Mouse (Mus musculus): ENCODE data around the gene Caln1. TPM values are rescaled to one million over a fixed set of nuclear protein-coding genes. Genes with fewer than 3 reads are reported as not detected.
"Not testable (repeated sequence)": the region's sequence is repeated elsewhere in the genome, so short reads cannot be mapped to it uniquely, and the experiment has no call there.

Gene Caln1
- polyA plus RNA-seq, 1 experiment from 2014 or later, result not detected

DNA sequence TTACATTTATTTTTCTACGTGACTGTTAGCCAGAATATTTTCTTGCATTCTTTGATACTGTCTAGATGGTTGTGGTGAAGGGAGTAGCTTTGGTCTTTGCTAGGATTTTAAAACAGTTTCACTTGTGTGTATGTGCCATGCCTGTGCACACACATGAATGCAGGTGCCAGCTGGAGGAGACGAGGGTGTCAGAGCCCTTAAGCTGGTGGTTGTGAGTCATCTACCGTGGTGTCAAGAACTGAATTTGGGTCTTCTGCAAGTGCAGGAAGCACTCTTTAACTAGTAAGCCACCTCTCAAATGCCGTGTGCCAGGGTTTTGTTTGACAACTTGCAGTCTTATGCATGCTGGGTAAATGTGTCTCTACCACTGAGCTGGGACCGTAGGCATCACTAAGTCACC lies 178.2 kb downstream of the Caln1 start:
- no peak for DNase-seq (ENCODE audit: low spot score)

DNA sequence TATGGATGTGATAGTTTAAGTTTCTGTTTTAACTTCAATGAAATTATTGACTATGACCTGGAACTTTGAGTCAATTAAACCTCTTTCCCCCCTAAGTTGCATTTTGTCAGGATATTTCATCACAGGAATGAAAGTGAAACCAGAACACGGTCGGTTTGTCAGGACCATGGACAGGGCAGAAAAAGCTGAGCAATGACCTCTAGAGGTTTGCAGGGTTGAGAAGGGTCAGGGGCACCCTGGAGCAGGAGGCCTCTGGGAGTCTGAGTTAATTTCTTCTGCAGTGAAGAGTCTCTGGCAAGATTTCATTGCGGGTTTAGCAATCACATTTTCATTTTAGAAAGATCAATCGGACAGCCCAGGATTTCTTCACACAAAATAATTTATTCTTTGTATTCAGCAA lies 184.7 kb downstream of the Caln1 start:
- no peak for DNase-seq (ENCODE audit: low spot score)

DNA sequence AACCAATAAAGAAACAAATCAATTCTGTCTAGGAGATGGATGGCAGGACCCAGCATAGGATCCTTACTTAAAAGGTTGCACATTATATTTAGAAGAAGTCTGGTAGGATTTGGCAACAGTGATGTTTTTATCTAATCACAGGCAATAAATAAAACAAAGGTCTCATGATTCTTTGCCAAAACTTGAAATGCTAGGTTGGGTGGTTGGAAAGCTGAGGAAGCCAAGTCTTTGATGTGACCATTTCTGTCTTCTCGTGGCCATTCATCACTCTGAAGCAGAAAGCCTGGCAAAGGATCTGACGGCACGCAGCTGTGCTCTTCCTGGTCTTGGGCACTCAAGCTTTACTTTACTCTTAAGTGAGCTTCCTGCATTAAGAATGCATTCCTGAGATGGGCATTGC lies 193.9 kb downstream of the Caln1 start:
- no peak for DNase-seq (ENCODE audit: low spot score)

DNA sequence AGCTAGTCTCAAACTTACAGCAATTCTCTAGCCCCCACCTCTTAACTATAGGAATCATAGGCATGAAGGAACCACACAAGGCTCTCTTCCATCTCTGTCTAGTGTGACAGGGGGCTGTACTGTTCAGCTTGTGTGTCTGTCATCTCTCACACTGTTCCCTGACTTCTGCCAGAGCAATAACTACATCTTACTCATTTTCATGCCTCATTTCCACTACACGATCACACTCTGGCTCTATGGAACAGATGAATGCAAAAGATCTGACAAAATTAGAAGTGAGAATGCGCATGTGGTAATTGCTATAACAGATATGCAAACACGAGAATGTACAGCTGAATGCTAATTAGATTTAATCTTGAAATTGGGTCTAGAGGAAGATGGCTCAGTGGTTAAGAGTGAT lies 196.7 kb downstream of the Caln1 start:
- no peak for DNase-seq (ENCODE audit: low spot score)

DNA sequence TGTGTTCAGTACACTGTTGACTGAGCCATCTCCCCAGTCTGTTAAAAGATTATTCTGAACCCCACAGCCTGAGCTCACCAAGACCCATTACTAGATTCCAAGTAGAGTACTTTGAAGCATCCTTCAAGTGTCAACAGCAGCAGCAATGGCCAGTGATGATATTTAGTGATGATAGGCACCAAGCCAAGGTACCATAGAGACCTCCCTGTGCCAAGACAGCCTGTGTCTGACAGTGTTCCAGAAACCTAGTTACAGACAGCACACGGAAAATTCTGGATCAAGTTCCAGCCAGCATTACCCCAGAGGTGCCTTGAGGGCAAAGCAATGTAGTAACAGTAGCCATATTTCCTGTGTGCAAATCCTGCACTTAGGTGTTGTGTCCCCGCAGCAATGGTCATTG lies 208.3 kb downstream of the Caln1 start:
- DNase-seq (ENCODE audit: low spot score), result no peak

DNA sequence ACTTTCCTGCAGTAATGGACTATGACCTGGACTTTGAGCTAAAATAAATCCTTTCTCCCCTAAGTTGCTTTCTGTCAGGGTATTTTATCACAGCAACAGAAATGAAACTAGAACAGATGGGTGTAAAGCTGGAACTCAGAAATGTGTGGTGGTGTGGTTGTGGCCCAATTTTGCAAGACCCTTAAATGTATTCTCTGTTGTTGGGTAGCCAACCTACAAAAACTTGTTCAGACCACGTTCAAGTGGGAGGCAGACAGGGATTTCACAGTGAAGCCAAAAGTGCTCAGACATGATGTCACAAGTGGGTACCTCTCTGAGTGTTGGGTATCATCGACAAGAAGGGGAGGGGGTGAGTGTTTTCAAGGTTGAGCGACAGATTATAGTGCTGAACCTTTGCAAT lies 214.8 kb downstream of the Caln1 start:
- no peak for DNase-seq (ENCODE audit: low spot score)

DNA sequence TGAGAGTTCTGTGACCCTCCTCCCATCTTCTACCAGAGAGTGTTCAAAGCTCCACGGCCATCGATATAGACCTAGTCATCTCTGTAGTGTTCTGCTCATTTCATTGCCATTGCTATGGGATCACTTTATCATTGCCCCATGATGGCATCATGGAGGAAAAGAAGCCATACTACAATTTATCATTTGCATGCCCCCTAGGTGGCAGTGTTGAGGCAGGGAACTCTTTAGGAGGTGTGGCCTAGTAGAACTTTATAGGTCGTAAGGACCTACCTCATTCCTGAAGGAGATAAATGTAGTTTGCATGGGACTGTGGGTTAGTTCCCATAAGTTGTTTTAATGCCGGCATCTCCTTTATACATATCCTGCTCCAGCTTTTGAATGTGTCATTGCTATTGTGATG lies 217.0 kb downstream of the Caln1 start:
- DNase-seq (ENCODE audit: low spot score), result no peak

DNA sequence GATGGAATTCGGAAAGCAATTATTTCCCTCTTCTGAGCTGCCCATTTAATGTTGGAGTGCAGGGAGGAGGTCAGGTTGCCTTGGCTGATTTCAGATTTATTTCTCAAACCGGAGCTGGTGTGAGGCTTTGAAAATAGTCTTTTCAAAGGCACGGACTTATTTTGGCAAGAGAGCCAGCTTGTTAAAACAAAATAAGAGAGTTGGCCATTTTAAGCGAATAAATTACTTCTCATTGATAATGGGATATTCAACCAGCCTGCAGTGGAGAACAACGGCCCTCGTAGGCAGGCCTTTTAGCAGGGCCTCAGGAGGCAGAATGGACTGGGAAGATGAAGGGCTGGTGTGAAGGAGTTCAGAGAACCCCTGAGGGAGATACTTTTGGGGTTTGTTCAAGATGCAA lies 227.3 kb downstream of the Caln1 start:
- DNase-seq (ENCODE audit: low spot score), result no peak

DNA sequence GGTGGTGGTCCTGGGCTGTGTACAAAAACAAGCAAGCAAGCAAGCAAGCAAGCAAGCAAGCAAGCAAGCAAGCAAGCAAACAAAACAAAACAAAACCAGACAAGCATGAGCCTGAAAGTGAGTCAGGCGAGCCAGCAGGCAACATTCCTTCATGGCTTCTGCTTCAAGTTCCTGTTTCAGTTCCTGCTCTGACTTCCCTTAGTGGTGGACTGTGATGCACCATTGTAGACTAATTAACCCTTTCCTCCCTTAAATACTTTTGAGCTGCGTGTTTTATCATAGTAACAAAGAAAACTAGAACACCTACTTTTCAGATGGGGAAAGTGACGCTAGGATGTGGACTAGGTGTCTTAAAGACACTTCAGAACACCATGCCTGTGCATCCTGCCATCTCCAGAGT lies 244.4 kb downstream of the Caln1 start:
- DNase-seq (ENCODE audit: low spot score), result no peak

DNA sequence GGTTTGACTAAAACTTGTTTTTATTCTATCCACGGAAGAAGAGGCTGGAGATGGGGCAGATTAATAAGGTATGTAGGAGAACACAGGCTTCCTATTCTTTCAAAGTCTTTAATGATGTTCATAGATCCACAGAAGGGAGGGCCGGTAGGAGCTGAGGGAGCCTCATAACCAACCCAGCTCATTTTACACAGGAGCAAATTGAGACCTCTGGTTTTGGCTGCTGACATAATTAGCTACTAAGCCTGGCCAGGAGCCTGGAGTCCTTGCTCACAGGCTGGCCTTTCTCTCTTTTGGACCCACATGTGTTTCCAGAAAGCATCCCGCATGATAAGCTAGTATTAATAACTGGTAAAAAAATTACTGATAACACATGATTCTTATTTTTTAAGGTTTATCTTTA lies 245.0 kb downstream of the Caln1 start:
- no peak for DNase-seq (ENCODE audit: low spot score)

DNA sequence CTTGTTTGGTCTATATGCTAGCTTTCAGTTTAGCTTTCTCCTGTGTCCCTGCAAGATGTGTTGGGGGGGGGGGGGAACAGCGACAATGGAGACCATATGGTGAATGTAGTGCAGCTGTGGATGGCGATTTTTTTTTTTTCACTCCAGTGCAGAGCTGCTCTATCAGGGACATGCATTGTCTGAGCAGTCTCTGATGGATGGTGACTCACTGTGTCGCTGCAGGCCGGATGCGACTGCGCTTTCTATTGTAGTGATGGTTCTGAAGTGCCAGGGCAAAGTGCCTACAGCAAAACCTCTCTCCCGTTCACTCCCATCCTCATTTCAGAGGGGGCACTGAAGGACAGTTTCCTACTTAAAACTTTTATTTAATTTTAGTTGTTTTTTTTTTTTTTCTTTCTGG lies 250.8 kb downstream of the Caln1 start:
- DNase-seq (ENCODE audit: low spot score), result no peak

DNA sequence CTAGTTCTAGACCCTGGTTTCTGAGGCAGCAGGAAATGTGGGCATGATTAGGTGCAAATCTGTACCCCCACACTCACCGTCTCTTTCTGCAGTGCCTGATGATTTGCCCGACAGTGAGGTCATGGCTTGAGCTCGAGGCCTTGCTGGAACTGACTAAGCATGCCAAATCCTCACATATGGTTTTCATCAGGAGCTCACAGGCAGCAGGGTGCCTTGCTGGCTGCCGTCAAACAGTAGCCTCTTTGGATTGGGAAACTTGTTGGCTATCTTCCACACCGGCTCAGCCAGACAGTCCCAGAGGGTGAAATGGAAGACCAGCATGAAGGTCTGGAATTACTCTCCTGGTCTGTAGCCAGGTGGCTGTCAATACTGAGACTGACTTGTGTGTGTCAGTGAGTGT lies 254.0 kb downstream of the Caln1 start:
- DNase-seq (ENCODE audit: low spot score), result no peak

DNA sequence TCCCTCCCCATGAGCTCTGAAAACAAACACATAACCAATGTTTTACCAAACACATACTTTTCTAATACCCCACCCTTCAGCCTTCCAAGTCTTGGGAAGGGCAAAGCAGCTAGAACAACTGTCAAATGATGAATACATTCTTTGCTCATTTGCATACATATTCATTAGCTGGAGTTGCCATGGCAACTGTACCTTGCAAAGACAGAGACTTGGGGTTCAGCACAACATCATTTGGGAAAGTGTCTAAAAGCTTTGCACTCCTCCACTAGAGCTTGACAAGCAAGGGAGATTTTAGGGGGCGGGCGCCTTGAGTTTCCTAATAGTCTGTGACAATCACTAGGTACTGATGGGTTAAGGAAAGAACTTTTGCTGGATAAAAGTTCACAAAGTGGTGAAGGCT lies 258.5 kb downstream of the Caln1 start:
- no peak for DNase-seq (ENCODE audit: low spot score)

DNA sequence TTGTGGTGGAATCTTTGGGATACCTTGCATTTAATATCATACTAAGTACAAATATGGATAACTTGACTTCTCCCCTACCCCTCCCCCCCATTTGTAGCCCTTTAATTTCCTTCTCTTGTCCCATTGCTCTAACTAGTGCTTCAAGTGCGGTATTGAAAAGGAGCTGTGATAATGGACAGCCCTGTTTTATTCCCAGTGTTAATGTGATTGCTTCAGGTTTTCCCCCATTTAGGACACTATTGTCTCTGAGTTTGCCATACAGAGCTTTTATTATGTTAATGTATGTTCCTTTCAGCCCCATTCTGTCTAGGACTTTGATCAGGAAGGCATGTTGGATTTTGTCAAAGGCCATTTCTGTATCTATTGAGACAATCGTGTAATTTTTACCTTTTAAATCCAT lies 266.1 kb downstream of the Caln1 start:
- DNase-seq (ENCODE audit: low spot score), result no peak

DNA sequence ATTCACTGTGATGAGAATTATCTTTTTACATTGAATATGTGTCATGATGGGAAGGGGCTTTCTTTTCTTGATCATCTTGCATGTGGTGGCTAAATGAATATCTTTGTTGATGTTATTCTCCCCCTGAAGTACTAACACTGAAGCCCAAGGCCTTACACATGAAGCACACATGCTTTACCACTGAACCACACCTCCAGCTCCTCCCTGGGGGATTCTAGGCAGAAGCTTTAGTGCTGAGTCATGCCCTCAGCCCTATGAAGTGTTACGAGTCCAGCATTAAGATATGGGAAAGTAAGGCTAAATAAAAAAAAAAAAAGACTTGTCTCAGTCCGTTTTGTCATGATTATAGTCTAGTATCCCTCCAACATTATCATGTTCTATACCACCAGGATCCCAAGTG lies 272.6 kb downstream of the Caln1 start:
- no peak for DNase-seq (ENCODE audit: low spot score)

DNA sequence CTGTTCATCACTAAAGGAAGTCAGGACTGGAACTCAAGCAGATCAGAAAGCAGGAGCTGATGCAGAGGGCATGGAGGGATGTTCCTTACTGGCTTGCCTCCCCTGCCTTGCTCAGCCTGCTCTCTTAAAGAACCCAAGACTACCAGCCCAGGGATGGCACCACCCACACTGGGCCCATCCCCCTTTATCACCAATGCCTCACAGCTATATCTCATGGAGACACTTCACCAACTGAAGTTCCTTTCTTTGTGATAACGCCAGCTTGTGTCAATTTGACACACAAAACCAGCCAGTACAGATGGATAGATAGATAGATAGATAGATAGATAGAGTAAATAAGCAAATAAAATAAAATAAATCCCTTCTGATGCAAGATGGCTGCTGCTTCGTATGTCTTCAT lies 276.9 kb downstream of the Caln1 start:
- DNase-seq (ENCODE audit: low spot score), result not testable (repeated sequence)

DNA sequence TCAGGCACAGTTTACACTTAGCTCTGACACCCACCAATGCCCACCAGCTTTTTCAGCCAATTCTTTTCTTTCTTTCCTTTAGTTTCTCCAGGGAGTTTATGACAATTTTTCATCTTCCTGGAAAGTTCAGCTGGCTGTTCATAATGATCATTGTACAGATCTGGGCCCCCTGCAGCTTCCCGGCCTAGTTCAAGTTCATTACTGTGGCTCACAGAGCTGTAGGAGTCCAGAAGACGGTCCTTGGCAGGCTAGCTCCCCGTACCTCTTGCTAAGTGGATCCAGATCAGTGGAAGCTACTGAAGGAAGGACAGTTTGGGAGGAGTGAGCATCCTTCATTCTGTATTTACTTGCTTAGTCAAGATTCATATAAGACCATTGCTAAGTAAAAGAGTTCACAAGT lies 288.9 kb downstream of the Caln1 start:
- DNase-seq (ENCODE audit: low spot score), result no peak

DNA sequence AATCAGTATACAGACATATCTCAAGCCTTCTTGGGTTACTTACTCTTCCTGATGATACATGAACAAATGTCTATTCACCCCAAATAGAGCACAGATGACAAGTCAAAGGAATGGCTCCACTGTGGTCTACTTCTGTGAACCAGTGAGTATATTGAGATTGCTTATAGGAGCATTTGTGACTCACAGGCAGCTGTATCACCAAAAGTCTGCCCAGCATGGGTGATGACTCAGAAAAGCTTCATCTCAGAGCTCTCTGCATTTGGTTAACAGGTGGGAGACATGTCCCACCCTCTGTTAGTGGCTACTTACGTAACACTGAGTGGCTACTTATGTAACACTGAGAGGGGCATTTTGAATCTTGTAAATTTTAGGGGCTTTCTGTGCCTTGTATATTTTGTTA lies 296.8 kb downstream of the Caln1 start:
- no peak for DNase-seq (ENCODE audit: low spot score)

DNA sequence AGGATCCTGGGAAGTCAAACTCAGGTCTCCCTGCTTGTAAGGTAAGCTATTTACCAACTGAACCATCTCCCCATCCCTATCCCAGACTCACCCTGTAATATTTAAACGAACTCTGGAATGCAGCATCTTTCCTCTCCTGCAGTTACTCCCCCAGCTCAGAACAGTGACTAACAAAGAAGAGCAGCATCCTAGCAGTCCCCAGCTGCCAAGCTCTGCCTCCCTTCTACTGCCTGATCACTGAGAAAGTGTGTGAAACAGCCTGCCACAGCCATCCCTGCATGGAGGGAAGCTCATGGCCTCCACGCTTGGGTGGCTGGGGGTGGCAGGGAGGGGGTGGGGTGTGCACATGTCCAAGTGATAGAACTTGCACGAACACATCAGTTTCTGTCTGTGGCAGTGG lies 303.3 kb downstream of the Caln1 start:
- no peak for DNase-seq (ENCODE audit: low spot score)

DNA sequence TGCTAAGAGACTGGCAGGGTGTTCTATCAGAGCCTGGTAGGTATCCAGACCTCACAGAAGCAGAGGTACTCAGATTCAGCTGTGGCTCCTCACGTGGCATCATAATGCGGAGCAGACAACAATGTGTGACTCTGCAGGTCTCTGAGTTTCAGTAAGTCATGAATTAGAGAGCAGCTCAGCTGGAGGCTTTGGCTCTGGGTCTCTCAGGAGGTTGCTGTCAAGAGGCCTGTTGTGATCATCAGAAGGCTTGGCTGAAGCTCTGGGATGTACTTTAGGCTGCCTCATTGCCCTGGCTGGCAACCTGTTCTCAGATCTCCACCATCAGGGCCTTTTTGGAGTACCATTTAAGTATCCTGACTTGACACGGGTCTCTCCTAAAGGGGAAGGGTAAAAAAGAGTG lies 303.8 kb downstream of the Caln1 start:
- no peak for DNase-seq (ENCODE audit: low spot score)

DNA sequence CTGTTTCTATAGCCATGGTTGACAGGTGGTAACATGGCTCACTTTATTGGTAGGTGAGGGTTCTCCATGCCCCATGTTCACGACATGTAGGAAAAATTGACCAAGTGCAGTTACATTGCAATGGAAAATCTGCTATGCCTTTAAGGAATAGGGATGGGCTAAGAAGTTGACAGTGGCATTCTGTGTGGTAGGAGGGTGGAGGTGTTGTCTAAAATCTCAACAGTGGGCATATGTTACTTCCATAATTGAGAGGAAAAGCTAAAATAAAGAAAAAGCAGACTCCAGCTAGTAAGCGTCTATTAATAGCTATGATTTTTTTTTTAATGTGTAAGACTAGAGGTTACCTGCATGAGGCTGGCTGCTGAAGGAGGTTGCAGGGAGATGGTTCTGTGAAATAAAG lies 308.6 kb downstream of the Caln1 start:
- no peak for DNase-seq (ENCODE audit: low spot score)

DNA sequence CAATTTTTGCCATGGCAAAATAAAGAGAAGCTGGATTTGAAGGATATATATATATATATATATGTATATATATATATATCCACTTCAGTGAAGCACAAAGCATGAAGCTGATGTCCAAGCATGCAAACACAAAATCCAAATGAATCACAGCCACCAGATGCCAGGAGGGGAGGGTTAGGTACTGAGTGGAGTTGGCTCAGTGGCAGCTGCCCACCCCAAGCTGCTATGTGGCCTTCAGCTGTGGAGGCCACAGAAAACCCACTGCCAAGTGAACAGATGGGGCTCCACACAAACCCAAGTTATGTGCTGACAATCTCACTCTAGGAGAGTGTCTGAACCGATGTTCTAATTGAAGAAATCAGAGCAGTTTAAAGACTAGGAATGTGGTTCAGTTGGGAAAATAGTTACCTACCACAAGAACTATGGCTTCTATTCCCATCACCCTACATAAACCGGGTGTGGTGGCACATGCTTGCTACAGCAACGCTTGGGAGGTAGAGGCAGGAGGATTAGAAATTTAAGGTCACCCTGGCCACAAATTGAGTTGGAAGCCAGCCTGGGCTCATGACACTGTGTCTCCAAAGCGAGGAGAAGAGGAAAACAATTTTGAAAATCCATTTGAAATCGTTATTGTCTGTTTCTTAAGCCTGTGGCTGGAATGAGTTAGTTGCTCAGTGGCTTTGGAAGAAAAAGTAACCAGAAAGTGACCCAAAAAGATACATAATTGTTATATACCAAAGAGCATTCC lies 316.8 kb downstream of the Caln1 start:
- DNase-seq (ENCODE audit: low spot score), result no peak

DNA sequence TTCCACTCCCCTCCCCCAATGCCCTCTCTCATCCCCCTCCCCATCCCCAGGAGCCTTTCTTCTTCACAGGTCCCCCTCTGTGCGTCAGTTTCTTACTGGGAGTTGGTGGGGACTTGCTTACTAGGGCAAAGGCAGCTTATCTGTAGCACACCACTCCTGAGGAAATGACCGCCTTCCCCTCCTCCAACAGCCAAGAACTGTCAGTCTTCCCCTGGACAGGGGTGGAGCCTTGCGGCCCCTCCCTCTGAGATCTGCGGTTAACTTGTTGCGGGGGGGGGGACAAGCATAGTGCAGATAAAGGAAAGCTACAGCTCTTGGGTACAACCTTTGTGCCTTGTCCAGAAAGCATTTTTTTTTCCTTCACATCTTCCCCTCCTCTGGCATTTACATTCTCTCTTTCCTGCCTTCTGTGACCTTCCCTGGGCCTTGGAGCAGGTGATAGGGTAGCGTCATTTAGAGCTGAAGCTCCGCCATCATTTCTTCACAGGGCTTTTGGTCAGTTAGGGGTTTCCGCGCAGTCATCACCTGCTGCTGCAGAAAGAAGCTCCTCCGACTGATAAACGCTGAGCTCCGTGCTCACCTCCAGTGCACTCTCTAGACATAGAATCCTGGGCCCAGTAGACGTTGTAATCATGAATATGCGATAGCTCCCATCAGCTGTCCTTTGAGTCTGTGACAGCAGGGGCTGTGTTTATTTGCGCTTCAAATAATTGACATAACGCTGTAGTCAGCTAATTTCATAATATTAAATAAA lies 319.3 kb downstream of the Caln1 start:
- no peak for DNase-seq (ENCODE audit: low spot score)

Measured in thymus, postnatal 0 days (tissue).